13 mouse cellular contexts compared by ENCODE assay signal in genomic region chrX:7713764-7714134, GRCm38 (mm10). TPM values are rescaled to one million over a fixed set of nuclear protein-coding genes. Genes with fewer than 3 reads are reported as not detected.
ATAC-seq and TF ChIP-seq lines count a peak whose summit lies in the region.
"Not testable (repeated sequence)": the region's sequence is repeated elsewhere in the genome, so short reads cannot be mapped to it uniquely, and the experiment has no call there.
"Had no signal": no experiment of that assay in that cellular context is flagged by ENCODE, and none has a peak within 500 bp of the region (broad histone marks: within the 10 kb centered on the region; RNA-seq: fewer than 3 reads in every experiment).

No protein-coding gene starts in this region.

- H3K27me3 ChIP-seq in C2C12 (ENCODE audit: control insufficient read depth, insufficient read depth, insufficient read length); forebrain, embryonic 12.5 days; heart, embryonic 15.5 days; intestine, embryonic 16.5 days (replicated peaks; ENCODE audit: control insufficient read depth, insufficient read depth, low read length); limb, embryonic 15.5 days; neural tube, embryonic 13.5 days: not testable (repeated sequence)

- H3K27ac ChIP-seq in forebrain, embryonic 12.5 days; intestine, embryonic 16.5 days (ENCODE audit: low read length): not testable (repeated sequence)
- H3K27ac ChIP-seq in heart, embryonic 15.5 days, result peak overlapping the region; percentile 24; the same call in 1 of the 2 replicates
- H3K27ac ChIP-seq in limb, embryonic 15.5 days, result peak overlapping the region; percentile 11; the same call in 1 of the 2 replicates
- H3K27ac ChIP-seq in macrophage, result peak overlapping the region; percentile 29
- 0 out of 2 replicates have a peak overlapping the region, but pooled peaks have one; percentile 38 for H3K27ac ChIP-seq in neural tube, embryonic 13.5 days (replicated peaks)

- not testable (repeated sequence) for TF ChIP-seq CTCF in C2C12 (IDR thresholded peaks at IDR 0.05; ENCODE audit: control insufficient read depth, insufficient read depth, insufficient read length)

- not testable (repeated sequence) for H3K9ac ChIP-seq in forebrain, embryonic 12.5 days
- H3K9ac ChIP-seq in heart, embryonic 15.5 days, result peak overlapping the region; percentile 38; the same call in 1 of the 2 replicates
- H3K9ac ChIP-seq in intestine, embryonic 16.5 days (ENCODE audit: low read depth, low read length), result peak overlapping the region; percentile 49; the same call in 1 of the 2 replicates
- H3K9ac ChIP-seq in limb, embryonic 15.5 days, result 0 out of 2 replicates have a peak overlapping the region, but pooled peaks have one; percentile 23
- peak overlapping the region; percentile 63 for H3K9ac ChIP-seq in neural tube, embryonic 13.5 days

- H3K4me3 ChIP-seq in C2C12 (ENCODE audit: insufficient read depth, poor library complexity, severe bottlenecking) (peak overlapping the region; percentile 30), macrophage (ENCODE audit: inconsistent target) (peak overlapping the region; percentile 37)
- peak overlapping the region; percentile 33 for H3K4me3 ChIP-seq in forebrain, embryonic 12.5 days (replicated peaks)
- peak overlapping the region; percentile 45 for H3K4me3 ChIP-seq in heart, embryonic 15.5 days
- H3K4me3 ChIP-seq in intestine, embryonic 16.5 days (ENCODE audit: low read length), result peak overlapping the region; percentile 32
- peak overlapping the region; percentile 35 for H3K4me3 ChIP-seq in limb, embryonic 15.5 days
- peak overlapping the region; percentile 33 for H3K4me3 ChIP-seq in neural tube, embryonic 13.5 days

- peak; percentile 42; the same call in 1 of the 2 replicates for ATAC-seq in common myeloid progenitor, adult 5-6 weeks (replicated peaks; ENCODE audit: low read depth, poor library complexity, severe bottlenecking)
- ATAC-seq in forebrain, embryonic 12.5 days (ENCODE audit: low FRiP score); heart, embryonic 15.5 days (replicated peaks; ENCODE audit: insufficient number of reproducible peaks, insufficient read depth, low FRiP score, low read depth); intestine, embryonic 16.5 days; neural tube, embryonic 13.5 days (ENCODE audit: low read depth): not testable (repeated sequence)
- ATAC-seq in limb, embryonic 15.5 days (ENCODE audit: insufficient number of reproducible peaks, low FRiP score, low TSS enrichment, low read depth), result peak; percentile 9; the same call in 1 of the 2 replicates

- not testable (repeated sequence) for H3K4me1 ChIP-seq in forebrain, embryonic 12.5 days; heart, embryonic 15.5 days (replicated peaks); intestine, embryonic 16.5 days (ENCODE audit: control insufficient read depth, insufficient read depth, low read length); limb, embryonic 15.5 days; neural tube, embryonic 13.5 days (replicated peaks)

- peak overlapping the region; percentile 46 for H3K4me2 ChIP-seq in forebrain, embryonic 12.5 days
- H3K4me2 ChIP-seq in heart, embryonic 15.5 days, result peak overlapping the region; percentile 55
- H3K4me2 ChIP-seq in intestine, embryonic 16.5 days (ENCODE audit: low read depth, low read length), result peak overlapping the region; percentile 37
- peak overlapping the region; percentile 39 for H3K4me2 ChIP-seq in limb, embryonic 15.5 days
- H3K4me2 ChIP-seq in neural tube, embryonic 13.5 days, result peak overlapping the region; percentile 54

- not testable (repeated sequence) for H3K79me2 ChIP-seq in C2C12 (ENCODE audit: control insufficient read depth, insufficient read depth); macrophage (ENCODE audit: inconsistent target)

- not testable (repeated sequence) for H3K36me3 ChIP-seq in C2C12 (ENCODE audit: control insufficient read depth, insufficient read depth); forebrain, embryonic 12.5 days (replicated peaks); heart, embryonic 15.5 days; intestine, embryonic 16.5 days (ENCODE audit: control insufficient read depth, insufficient read depth, low read length); limb, embryonic 15.5 days; macrophage (ENCODE audit: inconsistent target); neural tube, embryonic 13.5 days

- H3ac ChIP-seq in C2C12 (ENCODE audit: control insufficient read depth, insufficient read length, low read depth), result peak overlapping the region; percentile 52

- WGBS in forebrain, embryonic 12.5 days, result 28% methylated on average over 6 of the region's 12 CpGs
- 22% methylated on average over 6 of the region's 12 CpGs for WGBS in heart, embryonic 15.5 days
- WGBS in intestine, embryonic 16.5 days, result 27% methylated on average over 5 of the region's 12 CpGs
- 27% methylated on average over 5 of the region's 12 CpGs for WGBS in limb, embryonic 15.5 days
- 17% methylated on average over 4 of the region's 12 CpGs for WGBS in macrophage (ENCODE audit: missing documents)
- 37% methylated on average over 6 of the region's 12 CpGs for WGBS in neural tube, embryonic 13.5 days

- not testable (repeated sequence) for H3K9me3 ChIP-seq in forebrain, embryonic 12.5 days; heart, embryonic 15.5 days (replicated peaks); intestine, embryonic 16.5 days (ENCODE audit: control insufficient read depth, low read length); limb, embryonic 15.5 days; neural tube, embryonic 13.5 days

- not testable (repeated sequence) for H3K79me3 ChIP-seq in C2C12 (ENCODE audit: low read depth)

RNA-seq across cellular contexts. Expression of gene Wdr45, which starts 0.4 kb away (rescaled TPM):
- polyA plus RNA-seq in C2C12 (2012; fragmentation: generic; extraction: Trizol) (18.4 TPM), macrophage (2018) (9.5 to 25.3 TPM (median 21.1 TPM) in 3 replicates)
- total RNA-seq in common myeloid progenitor, adult 5-6 weeks (2017), result 31.1 and 31.9 TPM in 2 replicates
- 21.1 and 21.2 TPM in 2 replicates for polyA plus RNA-seq in forebrain, embryonic 12.5 days (2016; fragmentation: Nextera tagmentation; extraction: Ambion mirVana)
- 25.4 and 33.7 TPM in 2 replicates for polyA plus RNA-seq in heart, embryonic 15.5 days (2015; fragmentation: Nextera tagmentation; extraction: Ambion mirVana)
- polyA plus RNA-seq in intestine, embryonic 16.5 days (2015; fragmentation: Nextera tagmentation; extraction: Ambion mirVana), result 25.8 and 26.6 TPM in 2 replicates
- polyA plus RNA-seq in limb, embryonic 15.5 days (2015; fragmentation: Nextera tagmentation; extraction: Ambion mirVana), result 39.2 and 41.0 TPM in 2 replicates
- total RNA-seq in macrophage (2018; cell fraction: chromatin; rRNA removed), result 10 to 100 TPM in 24 of 26 experiments, 1 to 10 TPM in 2; 9.4 to 76.2 (median 31.1) TPM
- 10 to 100 TPM in 23 of 26 experiments, 1 to 10 TPM in 3; 9.4 to 26.5 (median 13.8) TPM for total RNA-seq in macrophage (2018; cell fraction: cytosol; rRNA removed)
- total RNA-seq in macrophage (2018; cell fraction: nucleus; rRNA removed), result 10 to 100 TPM in 23 of 26 experiments, 1 to 10 TPM in 3; 6.8 to 45.1 (median 14.4) TPM
- 35.0 and 36.5 TPM in 2 replicates for polyA plus RNA-seq in neural tube, embryonic 13.5 days (2015; fragmentation: Nextera tagmentation; extraction: Ambion mirVana)

RNA-seq across cellular contexts. Expression of gene Gm45208, which starts 8.3 kb away (rescaled TPM):
- 0.22 TPM for polyA plus RNA-seq in C2C12 (2012; fragmentation: generic; extraction: Trizol)
- not detected in 2 replicates for total RNA-seq in common myeloid progenitor, adult 5-6 weeks (2017)
- 0.66 TPM in 1 of 2 replicates, not detected in the other for polyA plus RNA-seq in forebrain, embryonic 12.5 days (2016; fragmentation: Nextera tagmentation; extraction: Ambion mirVana)
- 1.2 TPM in 1 of 2 replicates, not detected in the other for polyA plus RNA-seq in heart, embryonic 15.5 days (2015; fragmentation: Nextera tagmentation; extraction: Ambion mirVana)
- polyA plus RNA-seq in intestine, embryonic 16.5 days (2015; fragmentation: Nextera tagmentation; extraction: Ambion mirVana), result 0.37 TPM in 1 of 2 replicates, not detected in the other
- 0.20 TPM in 1 of 2 replicates, not detected in the other for polyA plus RNA-seq in limb, embryonic 15.5 days (2015; fragmentation: Nextera tagmentation; extraction: Ambion mirVana)
- total RNA-seq in macrophage (2018; cell fraction: chromatin; rRNA removed), result not detected
- under 1 TPM in 2 of 26 experiments, not detected in 24; 0.29 to 0.37 TPM for total RNA-seq in macrophage (2018; cell fraction: cytosol; rRNA removed)
- total RNA-seq in macrophage (2018; cell fraction: nucleus; rRNA removed), result not detected
- not detected in 3 replicates for polyA plus RNA-seq in macrophage (2018)
- polyA plus RNA-seq in neural tube, embryonic 13.5 days (2015; fragmentation: Nextera tagmentation; extraction: Ambion mirVana), result not detected in 2 replicates
- total RNA-seq: adrenal gland, postnatal 10 days; gastrocnemius, postnatal 25 days; layer of hippocampus, adult 8-10 months; left cerebral cortex, postnatal 36 days; monocyte, adult 5-6 weeks had no signal

RNA-seq across cellular contexts. Expression of gene Praf2, which starts 14.5 kb away (rescaled TPM):
- 93.9 TPM for polyA plus RNA-seq in C2C12 (2012; fragmentation: generic; extraction: Trizol)
- total RNA-seq in common myeloid progenitor, adult 5-6 weeks (2017), result 6.2 and 10.4 TPM in 2 replicates
- polyA plus RNA-seq in forebrain, embryonic 12.5 days (2016; fragmentation: Nextera tagmentation; extraction: Ambion mirVana), result 79.5 and 84.7 TPM in 2 replicates
- polyA plus RNA-seq in heart, embryonic 15.5 days (2015; fragmentation: Nextera tagmentation; extraction: Ambion mirVana), result 30.5 and 39.4 TPM in 2 replicates
- 59.7 and 60.8 TPM in 2 replicates for polyA plus RNA-seq in intestine, embryonic 16.5 days (2015; fragmentation: Nextera tagmentation; extraction: Ambion mirVana)
- polyA plus RNA-seq in limb, embryonic 15.5 days (2015; fragmentation: Nextera tagmentation; extraction: Ambion mirVana), result 80.8 and 86.1 TPM in 2 replicates
- 1 to 10 TPM in 3 of 26 experiments, under 1 TPM in 3, not detected in 20; 0.54 to 8.8 (median 0.99) TPM for total RNA-seq in macrophage (2018; cell fraction: chromatin; rRNA removed)
- total RNA-seq in macrophage (2018; cell fraction: cytosol; rRNA removed), result 10 to 100 TPM in 10 of 26 experiments, 1 to 10 TPM in 16; 5.8 to 13.0 (median 9.4) TPM
- 1 to 10 TPM; 1.2 to 7.5 (median 2.4) TPM for total RNA-seq in macrophage (2018; cell fraction: nucleus; rRNA removed)
- 7.2 to 12.3 TPM (median 7.3 TPM) in 3 replicates for polyA plus RNA-seq in macrophage (2018)
- polyA plus RNA-seq in neural tube, embryonic 13.5 days (2015; fragmentation: Nextera tagmentation; extraction: Ambion mirVana), result 115 and 134 TPM in 2 replicates

RNA-seq across cellular contexts. Expression of gene Gpkow, which starts 16.8 kb away (rescaled TPM):
- polyA plus RNA-seq in C2C12 (2012; fragmentation: generic; extraction: Trizol) (15.7 TPM), macrophage (2018) (27.4 to 38.3 TPM (median 28.0 TPM) in 3 replicates)
- total RNA-seq in common myeloid progenitor, adult 5-6 weeks (2017), result 19.6 and 22.4 TPM in 2 replicates
- 45.6 and 53.4 TPM in 2 replicates for polyA plus RNA-seq in forebrain, embryonic 12.5 days (2016; fragmentation: Nextera tagmentation; extraction: Ambion mirVana)
- polyA plus RNA-seq in heart, embryonic 15.5 days (2015; fragmentation: Nextera tagmentation; extraction: Ambion mirVana), result 27.0 and 28.2 TPM in 2 replicates
- 28.0 and 29.5 TPM in 2 replicates for polyA plus RNA-seq in intestine, embryonic 16.5 days (2015; fragmentation: Nextera tagmentation; extraction: Ambion mirVana)
- 36.6 and 40.3 TPM in 2 replicates for polyA plus RNA-seq in limb, embryonic 15.5 days (2015; fragmentation: Nextera tagmentation; extraction: Ambion mirVana)
- 10 to 100 TPM; 17.8 to 49.2 (median 31.2) TPM for total RNA-seq in macrophage (2018; cell fraction: chromatin; rRNA removed)
- 10 to 100 TPM; 24.2 to 34.3 (median 29.6) TPM for total RNA-seq in macrophage (2018; cell fraction: cytosol; rRNA removed)
- 10 to 100 TPM; 17.6 to 41.0 (median 26.6) TPM for total RNA-seq in macrophage (2018; cell fraction: nucleus; rRNA removed)
- 43.2 and 50.4 TPM in 2 replicates for polyA plus RNA-seq in neural tube, embryonic 13.5 days (2015; fragmentation: Nextera tagmentation; extraction: Ambion mirVana)

RNA-seq across cellular contexts. Expression of gene Magix, which starts 32.7 kb away (rescaled TPM):
- polyA plus RNA-seq in C2C12 (2012; fragmentation: generic; extraction: Trizol) (0.08 TPM), macrophage (2018) (0.14 TPM in 1 of 3 replicates, not detected in the others)
- 0.68 TPM in 1 of 2 replicates, not detected in the other for total RNA-seq in common myeloid progenitor, adult 5-6 weeks (2017)
- polyA plus RNA-seq in forebrain, embryonic 12.5 days (2016; fragmentation: Nextera tagmentation; extraction: Ambion mirVana), result 0.09 and 0.19 TPM in 2 replicates
- polyA plus RNA-seq in heart, embryonic 15.5 days (2015; fragmentation: Nextera tagmentation; extraction: Ambion mirVana), result 0.69 and 1.2 TPM in 2 replicates
- polyA plus RNA-seq in intestine, embryonic 16.5 days (2015; fragmentation: Nextera tagmentation; extraction: Ambion mirVana), result 0.71 and 0.93 TPM in 2 replicates
- polyA plus RNA-seq in limb, embryonic 15.5 days (2015; fragmentation: Nextera tagmentation; extraction: Ambion mirVana), result 0.47 and 1.1 TPM in 2 replicates
- not detected for total RNA-seq in macrophage (2018; cell fraction: chromatin; rRNA removed)
- not detected for total RNA-seq in macrophage (2018; cell fraction: cytosol; rRNA removed)
- not detected for total RNA-seq in macrophage (2018; cell fraction: nucleus; rRNA removed)
- 0.18 TPM in 1 of 2 replicates, not detected in the other for polyA plus RNA-seq in neural tube, embryonic 13.5 days (2015; fragmentation: Nextera tagmentation; extraction: Ambion mirVana)
- total RNA-seq: monocyte, adult 5-6 weeks had no signal
